Mouse (Mus musculus) bone marrow, adult 2 months (tissue): ENCODE data around the gene Enpp6.

Source experiments
- CTCF ChIP-seq: fragments of 200-500 bp; IDR thresholded peaks from 2 replicates; pipeline ENCODE4 v1.5.1; 2011; ENCODE audit warnings: low read length, control low read depth; ENCODE audit not compliant: control insufficient read depth, insufficient read depth
- POLR2A ChIP-seq: fragments of 200-500 bp; IDR thresholded peaks from 2 replicates; pipeline ENCODE4 v1.6.1; 2011; ENCODE audit warnings: low read depth, mild to moderate bottlenecking, control low read depth, low read length, borderline replicate concordance; ENCODE audit not compliant: control insufficient read depth

GRCm38 (mm10) chr8:46938218-46938617 lies 48.5 kb upstream of the Enpp6 start:
- TF ChIP-seq POLR2A (no peak), CTCF (no peak)
